Mouse (Mus musculus): ENCODE measurements around the gene Nkx2-2.

- TF ChIP-seq CTCF (IDR thresholded peaks at IDR 0.05; ENCODE audit: extremely low read depth, insufficient read length, insufficient replicate concordance, low read depth, low read length) (no peak), POLR2A (IDR thresholded peaks at IDR 0.05; ENCODE audit: low read depth, low read length) (no peak)
These were observed 8.5 kb downstream of the Nkx2-2 start for GRCm38 (mm10) chr2:147185561-147185960.
